Mouse (Mus musculus) liver, adult 2 months (tissue): ENCODE results near the gene Samd5.

ENCODE experiments used
- CTCF ChIP-seq: fragments of 200-500 bp; IDR thresholded peaks from 2 replicates; pipeline ENCODE4 v1.5.1; 2011; ENCODE audit warnings: low read depth, low read length, control low read depth
- POLR2A ChIP-seq: fragments of 200-500 bp; IDR thresholded peaks from 2 replicates; pipeline ENCODE4 v1.6.1; 2011; ENCODE audit warnings: low read length, control low read depth; ENCODE audit not compliant: insufficient read depth; ENCODE audit errors: extremely low read depth

DNA sequence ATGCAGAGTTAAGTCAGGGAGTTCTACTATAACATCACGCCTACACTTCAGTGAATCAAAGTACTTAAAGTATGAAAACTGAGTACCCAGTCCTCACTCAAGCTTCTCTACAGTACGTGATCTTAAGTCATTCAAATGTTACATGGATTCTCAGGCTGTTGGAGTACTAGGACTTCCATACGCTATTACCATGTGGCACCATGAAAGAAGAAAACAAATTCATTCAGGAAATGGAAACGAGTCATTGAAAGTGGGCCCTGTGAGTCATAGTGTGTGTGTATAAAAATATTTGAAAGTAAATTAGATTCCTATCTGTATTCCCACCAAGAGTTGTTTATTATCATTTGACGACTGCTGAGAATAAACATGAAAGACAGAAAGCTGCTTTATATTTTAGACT is 71.7 kb downstream of the Samd5 start:
- TF ChIP-seq CTCF: no peak
- no peak for TF ChIP-seq POLR2A
